Mouse (Mus musculus) embryonic stem cell, embryonic (primary cell): ENCODE measurements at regions not wholly inside any gene's neighbourhood (a gene's known extent, or its start where the extent isn't known, plus 50 kb on each side); places are given as distances from the start of the nearest gene placed in this dataset.

Experiments used
- CTCF ChIA-PET, 4 experiments: fragments of 300-600 bp in 2 of 4; fragments of 350-600 bp in 2 of 4; sonication (Branson Sonifier 250); formaldehyde crosslinking; loops; one replicate each; lab custom pipeline; 2022; ENCODE audit warnings: inconsistent platforms in 2 of 4; lab: Charles Lee
- POLR2A ChIA-PET, 4 experiments: fragments of 300-600 bp in 2 of 4; fragments of 350-600 bp in 2 of 4; sonication (Branson Sonifier 250); formaldehyde crosslinking; loops; one replicate each; lab custom pipeline; 2022; ENCODE audit warnings: antibody characterized with exemption in 4 of 4, inconsistent platforms in 1 of 4; lab: Charles Lee

DNA sequence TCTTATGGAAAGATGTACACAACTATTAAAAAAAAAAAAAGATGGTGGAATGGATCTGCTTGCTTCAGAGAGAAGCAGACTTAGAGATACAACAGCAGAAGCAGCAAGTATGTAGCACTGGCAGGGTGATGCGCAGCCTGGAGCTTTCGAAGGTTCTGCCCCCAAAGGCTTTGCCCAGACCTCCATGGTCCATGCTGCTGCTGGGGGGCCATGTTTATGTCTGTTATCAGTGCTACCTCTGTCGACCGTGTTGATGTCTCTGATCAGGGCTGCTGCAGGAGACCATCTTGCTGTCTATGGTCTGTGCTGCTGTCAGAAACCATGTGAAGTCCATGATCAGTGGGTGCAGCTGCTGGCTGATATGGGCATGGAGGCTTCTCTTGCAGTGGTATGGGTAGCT, 88.6 kb upstream of the Fam189a1 start:
- POLR2A ChIA-PET, result no interaction called here

DNA sequence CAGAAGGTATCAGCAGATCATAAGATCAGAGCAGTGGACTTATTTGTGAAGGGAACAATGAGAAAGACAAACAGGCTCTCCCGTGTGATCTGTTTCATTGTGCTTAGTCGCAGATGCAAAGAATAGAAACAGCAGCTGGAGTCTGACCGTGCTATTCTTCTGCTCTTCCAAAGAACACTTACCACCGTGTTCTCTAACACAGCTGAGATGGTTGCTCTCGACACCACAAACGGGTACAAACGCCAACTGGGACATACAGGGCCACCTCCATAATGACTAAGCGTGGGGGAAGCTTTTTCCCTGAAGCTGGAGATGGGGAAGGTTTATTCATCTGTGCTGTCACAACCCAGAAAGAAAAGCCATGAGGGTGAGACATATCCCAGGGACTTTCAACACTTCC, 84.8 kb upstream of the Fam189a1 start:
- ChIA-PET POLR2A (no interaction called here), CTCF (no interaction called here)

More for the DNA sequence above, 88.6 kb upstream of the Fam189a1 start:
- CTCF ChIA-PET, result no interaction called here

DNA sequence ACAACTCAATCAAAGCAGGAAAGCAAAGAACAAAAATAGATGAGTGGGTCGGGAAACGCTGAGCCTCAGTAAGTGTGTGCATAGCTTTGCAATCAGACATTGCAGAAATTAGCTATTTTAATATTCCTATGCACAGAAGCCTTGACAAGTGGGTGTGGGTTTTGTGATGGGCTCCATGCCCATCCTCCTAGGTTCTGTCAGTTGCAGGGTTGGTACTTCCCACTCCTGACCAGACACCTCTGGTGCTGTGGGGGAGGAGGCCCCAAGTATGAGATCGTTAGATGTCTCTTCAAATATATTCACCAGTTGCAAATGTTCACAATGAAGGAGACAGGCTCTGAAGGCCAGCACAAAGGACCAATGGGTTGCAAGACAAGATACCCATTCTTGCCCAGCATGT, 79.3 kb upstream of the Fam189a1 start:
- ChIA-PET POLR2A (interaction anchor here in 1 of 4 experiments (0.9 kb wide), 1 partner anchor 169 kb away, joined by 3 read pairs; no protein-coding TSS in a partner anchor), CTCF (interaction anchor here in 1 of 4 experiments (0.6 kb wide), 1 partner anchor 1104 kb away, joined by 3 read pairs; no protein-coding TSS in a partner anchor)

DNA sequence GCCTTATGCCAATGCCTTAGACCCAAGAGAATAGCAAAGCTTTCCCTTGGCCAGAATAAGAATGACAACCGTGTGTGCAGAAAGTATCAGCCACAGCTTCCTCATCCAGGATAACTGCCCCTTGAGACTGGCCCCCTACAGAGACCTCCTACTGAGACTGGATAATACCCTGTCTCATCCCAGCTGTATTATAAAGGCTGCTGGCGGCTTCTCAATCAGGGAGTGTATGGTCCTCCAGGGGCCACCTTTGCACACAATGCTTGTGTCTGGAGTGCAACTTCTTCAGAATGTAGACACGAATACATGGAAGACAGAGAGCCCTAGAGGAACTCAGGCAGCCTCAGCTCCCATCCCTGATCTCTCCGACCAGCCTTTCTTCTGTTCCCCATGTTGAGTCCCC, 77.3 kb upstream of the Fam189a1 start:
- CTCF ChIA-PET, result no interaction called here
- POLR2A ChIA-PET, result interaction anchor here in 1 of 4 experiments (0.5 kb wide), 2 partner anchors 76 to 84 kb away, joined by 3 read pairs; no protein-coding TSS in a partner anchor

DNA sequence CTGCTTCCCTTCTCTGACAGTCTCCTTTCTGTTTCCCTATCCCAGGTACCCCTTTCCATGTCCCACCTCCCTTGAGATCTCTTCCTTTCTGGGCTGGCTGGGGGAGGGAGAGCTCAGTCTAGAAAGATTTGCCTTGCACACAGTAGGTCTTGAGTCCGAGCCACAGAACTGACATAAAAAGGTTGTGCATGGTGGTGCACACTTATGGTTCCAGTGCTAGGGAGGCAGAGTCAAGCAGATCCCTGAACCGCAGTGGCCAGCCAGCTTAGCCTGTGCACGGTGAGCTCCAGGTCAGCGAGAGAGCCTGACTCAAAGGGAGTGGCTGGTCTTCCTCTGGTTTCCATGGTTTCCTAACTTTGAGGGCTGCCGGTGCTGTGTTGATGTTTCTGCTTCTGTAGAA, 72.9 kb upstream of the Fam189a1 start:
- ChIA-PET CTCF (interaction anchor here in 1 of 4 experiments (0.6 kb wide), 1 partner anchor 88 kb away, joined by 5 read pairs; no protein-coding TSS in a partner anchor), POLR2A (interaction anchor here in 2 of 4 experiments (0.6 to 1.4 kb wide), 2 partner anchors 27 to 452 kb away, joined by 3 read pairs; no protein-coding TSS in a partner anchor)

DNA sequence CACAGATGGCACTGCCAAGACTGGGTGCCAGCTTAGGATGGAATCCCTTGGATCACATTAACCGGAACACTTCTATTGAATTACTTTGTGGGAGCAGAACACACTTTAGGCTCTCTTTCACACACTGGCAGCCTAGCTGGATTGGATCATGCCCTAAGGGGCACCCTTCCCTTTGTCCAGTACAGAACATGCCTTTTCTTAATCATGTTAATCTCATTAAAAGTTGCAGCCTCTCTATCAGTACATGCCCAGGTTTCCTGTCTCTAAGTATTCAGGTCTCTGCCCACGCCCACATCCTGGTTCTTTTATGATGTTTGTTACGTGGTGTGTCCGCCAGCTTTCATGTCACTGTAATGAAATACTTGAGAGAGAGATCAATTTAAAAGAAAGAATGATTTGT, 69.8 kb upstream of the Fam189a1 start:
- POLR2A ChIA-PET, result no interaction called here
- CTCF ChIA-PET, result no interaction called here

DNA sequence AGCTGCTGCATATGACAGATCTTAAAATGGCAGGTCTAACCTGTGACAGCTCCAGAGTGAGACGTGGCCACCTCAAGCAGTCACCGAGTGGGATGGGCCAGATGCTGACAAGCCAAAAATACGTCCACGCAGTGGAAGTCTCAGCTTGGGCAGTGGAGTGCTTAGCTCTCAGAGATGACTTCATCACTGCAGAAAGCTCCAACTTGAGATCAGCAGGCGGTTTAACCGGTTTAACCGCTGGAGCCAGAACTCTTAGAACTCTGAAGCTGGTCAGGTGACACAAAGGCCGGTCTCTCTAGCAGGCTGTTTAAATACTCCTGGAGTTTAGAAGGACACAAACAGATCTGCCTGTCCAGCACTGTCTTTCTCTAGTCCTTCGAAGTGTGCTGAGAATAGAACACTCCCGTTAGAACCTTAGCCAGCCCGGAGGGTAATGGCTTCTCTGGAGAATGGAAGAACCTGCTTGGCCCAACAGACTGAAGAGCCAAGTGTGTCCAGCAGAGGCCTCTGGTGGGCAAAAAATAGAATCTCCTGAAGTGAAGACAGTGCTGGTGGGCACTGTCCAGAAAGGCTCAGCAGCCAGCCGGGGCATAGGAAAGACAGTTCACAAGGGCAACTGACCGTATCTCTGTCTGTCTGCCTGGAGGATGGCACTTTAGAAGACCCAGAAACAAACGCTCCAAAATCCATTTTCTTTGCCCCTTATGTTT, 57.0 kb upstream of the Fam189a1 start:
- ChIA-PET POLR2A (interaction anchor here in 2 of 4 experiments (0.6 to 0.8 kb wide), 3 partner anchors 38 to 1354 kb away, joined by 3 to 9 read pairs (median 3); no protein-coding TSS in a partner anchor), CTCF (interaction anchor here in 1 of 4 experiments (1.4 kb wide), 1 partner anchor 307 kb away, joined by 3 read pairs; no protein-coding TSS in a partner anchor)

DNA sequence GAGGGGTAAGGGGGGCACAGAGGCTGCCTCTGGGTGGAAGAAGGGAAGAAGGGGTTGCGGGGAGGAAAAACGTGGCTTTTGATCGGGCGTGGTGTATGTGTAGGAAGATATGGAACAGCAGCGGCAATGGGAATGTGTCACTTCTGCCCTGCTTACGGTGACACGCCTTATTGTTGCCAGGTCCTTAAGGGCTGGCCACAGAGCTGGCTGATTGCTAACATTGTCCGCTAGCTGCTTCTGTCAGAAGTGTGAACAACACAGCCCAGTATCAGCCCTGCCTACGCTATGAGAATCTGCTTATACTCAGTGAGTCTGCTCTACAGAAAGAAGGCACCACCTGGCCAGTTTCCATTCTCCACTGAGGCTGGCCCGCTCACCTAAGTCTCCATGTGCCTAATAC, 50.9 kb upstream of the Fam189a1 start:
- CTCF ChIA-PET, result interaction anchor here in 2 of 4 experiments (0.7 to 1.0 kb wide), 2 partner anchors 10 to 257 kb away, joined by 5 to 6 read pairs; no protein-coding TSS in a partner anchor
- POLR2A ChIA-PET, result interaction anchor here in 2 of 4 experiments (0.6 kb wide), 2 partner anchors 49 to 165 kb away, joined by 3 to 6 read pairs; no protein-coding TSS in a partner anchor
